Mouse (Mus musculus) retina, postnatal 1 day (tissue): ENCODE measurements at regions not wholly inside any gene's neighbourhood (a gene's known extent, or its start where the extent isn't known, plus 50 kb on each side); places are given as distances from the start of the nearest gene placed in this dataset.
"Not testable (repeated sequence)": the region's sequence is repeated elsewhere in the genome, so short reads cannot be mapped to it uniquely, and the experiment has no call there.

Source experiments
- DNase-seq: peaks from one replicate; pipeline ENCODE4 v3.0.0-alpha.2; 2012

DNA sequence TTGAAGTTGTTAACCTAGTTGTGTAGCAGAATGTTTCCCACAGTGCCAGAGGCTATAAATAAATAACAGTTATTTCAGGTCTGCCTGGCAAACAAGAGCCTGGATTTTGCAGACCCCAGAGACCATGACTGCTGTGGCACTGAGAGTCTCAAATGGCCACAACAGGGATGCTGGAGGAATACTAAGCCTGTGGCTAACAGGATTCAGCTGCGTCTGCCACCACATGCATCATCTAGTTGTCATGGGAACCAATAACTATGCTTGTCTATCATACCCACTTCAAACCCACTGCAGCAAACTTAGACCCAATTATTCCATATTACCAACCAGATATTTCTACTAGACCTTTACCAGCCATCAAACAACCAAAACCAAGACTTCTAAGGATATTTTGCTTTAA lies 385.4 kb downstream of the Mat2b start:
- peak; percentile 57 for DNase-seq

DNA sequence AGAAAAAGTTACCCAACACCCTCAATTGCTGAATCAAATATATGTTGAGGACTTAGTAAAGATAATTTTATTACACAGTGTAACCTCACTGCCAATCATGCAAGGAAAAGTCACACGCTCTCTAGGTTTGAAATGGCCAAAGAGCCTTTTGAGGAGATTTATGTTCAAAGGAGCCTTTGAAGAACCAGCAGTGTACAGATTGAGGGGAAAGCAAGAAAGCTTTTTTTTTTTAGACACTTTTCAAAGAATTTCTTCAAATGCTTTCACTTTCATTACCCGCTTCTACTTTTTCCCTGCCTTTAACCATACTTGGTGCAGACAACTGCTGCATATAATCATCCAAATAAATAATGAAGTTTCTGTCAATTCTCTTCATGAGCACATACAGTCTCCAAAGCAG lies 392.4 kb downstream of the Mat2b start:
- DNase-seq, result no peak

DNA sequence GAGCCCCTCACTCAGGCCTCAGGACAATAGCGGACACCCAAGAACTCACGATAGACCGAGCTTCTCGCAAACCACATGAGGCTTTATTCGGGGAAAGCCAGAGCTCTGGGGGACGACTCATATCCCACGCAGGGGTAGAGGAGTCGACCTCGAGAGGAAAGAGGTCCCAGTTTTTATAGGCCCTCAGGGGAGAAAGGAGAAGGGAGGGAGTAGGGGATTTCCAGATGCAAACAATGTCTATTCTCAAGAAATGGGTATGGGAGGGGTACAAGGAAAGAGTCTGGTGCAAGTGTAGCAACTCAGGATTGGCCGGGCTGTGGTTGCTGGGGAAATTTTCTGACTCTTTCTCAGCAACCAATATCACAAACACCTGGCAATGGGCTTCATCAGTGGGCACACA lies 395.0 kb downstream of the Mat2b start:
- DNase-seq, result not testable (repeated sequence)

DNA sequence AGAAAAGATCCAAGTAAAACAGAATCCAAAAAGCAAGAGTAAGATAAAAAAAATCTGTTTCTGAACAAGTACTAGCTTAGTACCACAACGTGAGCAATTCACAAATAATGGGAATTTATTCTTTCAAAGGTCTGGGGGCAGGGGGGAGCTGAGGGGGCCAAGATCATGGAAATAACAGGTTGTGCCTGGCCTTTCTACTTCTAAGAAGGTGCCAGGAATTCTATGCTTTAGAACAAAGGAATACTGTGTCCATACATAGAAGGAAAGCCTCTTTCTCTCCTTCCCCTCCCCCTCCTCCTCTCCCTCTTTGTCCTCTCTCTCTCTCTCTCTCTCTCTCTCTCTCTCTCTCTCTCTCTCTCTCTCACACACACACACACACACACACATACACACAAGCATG lies 408.1 kb downstream of the Mat2b start:
- no peak for DNase-seq

DNA sequence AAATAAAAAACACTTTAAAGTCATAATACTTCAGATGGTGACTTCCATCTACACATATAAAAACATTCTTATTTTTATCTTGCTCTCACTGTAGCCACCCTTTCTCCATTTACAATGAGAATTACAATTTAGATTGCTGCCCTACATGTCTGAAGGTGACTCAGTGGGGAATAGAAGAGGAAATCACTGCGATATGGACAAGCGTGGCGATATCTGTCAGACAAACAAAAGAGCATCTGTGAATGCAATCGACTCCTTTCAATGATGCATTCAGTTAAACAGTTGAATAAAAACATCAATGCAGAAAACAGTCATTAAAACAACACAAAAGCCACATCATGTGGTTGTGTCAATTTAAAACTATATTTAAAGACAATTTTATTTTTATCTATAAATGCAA lies 408.6 kb downstream of the Mat2b start:
- DNase-seq, result no peak

DNA sequence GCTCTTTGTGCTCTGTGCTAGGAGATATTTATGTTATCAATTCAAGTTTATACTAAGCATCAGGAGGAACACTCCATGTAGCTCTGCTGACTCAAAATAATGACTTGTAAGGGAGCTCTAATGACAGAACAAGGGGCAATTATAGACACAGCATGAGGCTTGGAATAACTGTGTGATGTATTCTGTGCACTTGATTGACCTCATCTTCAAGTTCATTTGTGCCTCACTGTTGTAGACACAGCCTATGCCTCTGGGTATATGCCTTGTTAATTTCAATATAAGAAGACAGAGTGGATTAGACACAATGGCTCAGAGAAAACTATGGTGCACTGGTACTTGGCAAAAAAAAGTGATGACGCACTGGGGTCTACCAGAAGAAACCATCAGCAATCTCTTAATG lies 418.3 kb downstream of the Mat2b start:
- peak; percentile 49 for DNase-seq

DNA sequence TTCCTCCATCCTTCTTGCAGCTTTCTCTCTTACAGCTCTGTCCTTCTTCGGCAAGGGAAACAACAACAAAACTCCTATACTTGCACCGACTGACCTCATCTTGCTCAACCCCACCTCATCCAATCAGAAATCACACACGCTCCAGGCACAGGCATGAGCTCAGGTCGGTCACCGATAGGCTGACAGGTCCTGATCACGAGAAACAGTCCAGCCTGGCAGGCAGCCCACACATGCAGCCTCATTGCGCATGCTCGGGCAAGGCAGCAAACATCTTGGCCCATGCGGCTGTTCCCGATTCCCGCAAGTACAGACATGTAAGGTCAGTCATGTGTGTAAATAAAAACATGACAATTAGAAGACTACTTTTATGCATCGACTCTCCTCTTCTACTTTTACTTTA lies 441.9 kb downstream of the Mat2b start:
- DNase-seq, result no peak

DNA sequence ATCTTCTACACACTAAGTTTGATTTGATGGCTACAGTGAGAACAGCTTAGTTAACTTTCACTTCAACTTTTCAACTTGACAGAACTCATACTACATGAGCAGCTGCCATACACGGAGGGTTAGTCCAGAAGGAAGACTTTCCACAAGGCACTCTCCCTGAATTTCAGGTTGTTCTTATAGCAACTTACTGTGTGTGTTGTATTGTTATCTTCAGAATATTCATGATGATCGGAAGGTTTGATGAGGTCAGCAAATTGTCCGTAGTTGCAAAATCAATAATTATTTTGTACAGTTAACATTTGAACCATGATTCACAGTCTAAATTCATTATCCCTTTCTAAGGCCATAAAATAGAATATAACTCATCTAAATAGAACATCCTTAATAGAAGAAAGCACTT lies 442.6 kb downstream of the Mat2b start:
- DNase-seq, result no peak

DNA sequence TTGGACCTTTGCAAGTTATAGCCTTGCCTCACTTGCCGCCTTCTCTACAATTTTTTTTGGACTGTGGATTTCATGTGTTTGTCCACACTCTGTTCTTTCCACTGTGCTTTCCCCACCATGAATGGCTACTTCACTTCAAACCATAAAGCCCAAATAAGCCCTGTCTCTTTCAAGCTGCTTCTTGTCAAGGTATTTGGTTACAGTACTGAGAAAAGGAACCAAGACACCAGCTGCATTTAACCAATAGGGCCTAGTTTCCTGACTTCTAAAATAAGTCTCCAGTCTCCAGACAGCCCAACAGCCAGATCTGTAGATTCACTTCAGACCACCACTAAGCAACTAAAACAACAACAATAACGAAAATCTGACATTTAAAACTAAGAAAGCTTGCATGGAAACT lies 443.9 kb downstream of the Mat2b start:
- DNase-seq, result no peak

DNA sequence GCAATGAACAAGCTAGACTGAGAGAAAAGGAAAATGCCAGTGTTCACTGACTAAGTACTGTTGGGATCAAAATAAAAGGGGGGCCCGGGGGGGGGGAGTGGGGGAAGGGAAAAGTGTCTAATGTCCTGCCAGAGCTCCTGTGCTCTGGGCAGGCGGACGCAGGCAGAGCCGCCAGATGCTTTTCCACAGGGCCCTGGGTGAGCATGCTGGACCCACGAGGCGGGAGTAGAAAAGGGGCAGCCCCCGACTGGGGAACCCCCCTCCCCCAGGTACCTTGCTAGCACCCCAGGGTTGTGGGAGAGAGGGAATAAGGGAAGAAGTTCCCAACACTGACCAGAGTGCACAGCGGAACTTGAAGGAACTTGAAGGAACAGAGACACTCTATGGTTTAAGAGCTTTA lies 478.6 kb downstream of the Mat2b start:
- no peak for DNase-seq
